Mouse (Mus musculus) c-Kit-positive CD71-positive TER-119-positive erythroid progenitor cells, embryonic 14.5 days (primary cell): ENCODE results near the gene Srrm3.

Experiments used
- DNase-seq: peaks from one replicate; pipeline ENCODE4 v3.0.0-alpha.2; 2013; ENCODE audit warnings: low spot score

Gene Srrm3

GRCm38 (mm10) chr5:135905320-135906225, 98.9 kb downstream of the Srrm3 start:
- no peak for DNase-seq

- no peak for DNase-seq
These were observed 100.2 kb downstream of the Srrm3 start for GRCm38 (mm10) chr5:135906846-135907245.

GRCm38 (mm10) chr5:135907256-135907655, 100.6 kb downstream of the Srrm3 start:
- no peak for DNase-seq

GRCm38 (mm10) chr5:135908185-135908584, 101.5 kb downstream of the Srrm3 start:
- no peak for DNase-seq

GRCm38 (mm10) chr5:135908989-135909388, 102.3 kb downstream of the Srrm3 start:
- no peak for DNase-seq

GRCm38 (mm10) chr5:135909646-135910045, 103.0 kb downstream of the Srrm3 start:
- no peak for DNase-seq

GRCm38 (mm10) chr5:135910813-135911212, 104.1 kb downstream of the Srrm3 start:
- no peak for DNase-seq

GRCm38 (mm10) chr5:135911633-135912220, 105.0 kb downstream of the Srrm3 start:
- DNase-seq: no peak

- no peak for DNase-seq
These were observed 106.5 kb downstream of the Srrm3 start for GRCm38 (mm10) chr5:135913201-135913600.

GRCm38 (mm10) chr5:135914156-135914555, 107.5 kb downstream of the Srrm3 start:
- no peak for DNase-seq

- no peak for DNase-seq
These were observed 109.4 kb downstream of the Srrm3 start for GRCm38 (mm10) chr5:135916051-135916565.

GRCm38 (mm10) chr5:135916601-135917000, 109.9 kb downstream of the Srrm3 start:
- DNase-seq: no peak

- DNase-seq: no peak
These were observed 110.8 kb downstream of the Srrm3 start for GRCm38 (mm10) chr5:135917327-135918058.

- DNase-seq: no peak
These were observed 111.4 kb downstream of the Srrm3 start for GRCm38 (mm10) chr5:135918059-135918437.

GRCm38 (mm10) chr5:135918593-135918992, 111.9 kb downstream of the Srrm3 start:
- DNase-seq: no peak

GRCm38 (mm10) chr5:135919902-135920301, 113.2 kb downstream of the Srrm3 start:
- no peak for DNase-seq

- DNase-seq: no peak
These were observed 117.2 kb downstream of the Srrm3 start for GRCm38 (mm10) chr5:135923901-135924300.
